ENCODE assay signal across 7 mouse cellular contexts in genomic region chr3:107759929-107760581, GRCm38 (mm10). TPM values are rescaled to one million over a fixed set of nuclear protein-coding genes. Genes with fewer than 3 reads are reported as not detected.
DNase-seq lines count a peak whose midpoint lies in the region; ATAC-seq lines count a peak whose summit lies in the region.

TSS of gene Csf1 (minus strand) at chr3:107760469.

- H3K27ac ChIP-seq in limb, embryonic 11.5 days (replicated peaks; ENCODE audit: low read depth, low read length) = 0 out of 2 replicates have a peak within 1 kb of the TSS, but pooled peaks have one; percentile 53
- peak within 1 kb of the TSS; percentile 82 for H3K27ac ChIP-seq in midbrain, embryonic 13.5 days

- DNase-seq in adrenal gland, adult 2 months = peak; percentile 92
- peak; percentile 80 for DNase-seq in embryo, embryonic 9.5 days (ENCODE audit: extremely low spot score)
- DNase-seq in heart, adult 11 months = peak; percentile 99
- peak; percentile 87 for DNase-seq in kidney, adult 18-20 months
- peak; percentile 81 for DNase-seq in limb, embryonic 11.5 days (ENCODE audit: low spot score)
- DNase-seq in spleen, adult 12 weeks (ENCODE audit: low spot score) = peak; percentile 14

- peak within 1 kb of the TSS; percentile 60 for H3K4me3 ChIP-seq in limb, embryonic 11.5 days (ENCODE audit: low read depth, low read length)
- H3K4me3 ChIP-seq in midbrain, embryonic 13.5 days (replicated peaks) = peak within 1 kb of the TSS; percentile 65

- H3K9me3 ChIP-seq in limb, embryonic 11.5 days (ENCODE audit: control insufficient read depth, low read length) = no peaks in the 10 kb centered on the region
- H3K9me3 ChIP-seq in midbrain, embryonic 13.5 days = no peaks in the 10 kb centered on the region

- peak; percentile 77 for ATAC-seq in limb, embryonic 11.5 days (ENCODE audit: insufficient number of reproducible peaks, low FRiP score, low TSS enrichment, low read depth)
- peak; percentile 88 for ATAC-seq in midbrain, embryonic 13.5 days

- no peaks in the 10 kb centered on the region for H3K36me3 ChIP-seq in limb, embryonic 11.5 days (ENCODE audit: control insufficient read depth, insufficient read depth, low read length)
- no peaks in the 10 kb centered on the region for H3K36me3 ChIP-seq in midbrain, embryonic 13.5 days

- peak within 1 kb of the TSS; percentile 92 for H3K9ac ChIP-seq in limb, embryonic 11.5 days (ENCODE audit: low read length)
- H3K9ac ChIP-seq in midbrain, embryonic 13.5 days (replicated peaks) = peak within 1 kb of the TSS; percentile 82

- WGBS in limb, embryonic 11.5 days = under 1% methylated on average over 56 of the region's 56 CpGs
- WGBS in midbrain, embryonic 13.5 days = under 1% methylated on average over 53 of the region's 56 CpGs

- no peaks in the 10 kb centered on the region for H3K27me3 ChIP-seq in limb, embryonic 11.5 days (ENCODE audit: control insufficient read depth, insufficient read depth, low read length)
- H3K27me3 ChIP-seq in midbrain, embryonic 13.5 days = no peaks in the 10 kb centered on the region

- H3K4me1 ChIP-seq in limb, embryonic 11.5 days (ENCODE audit: control insufficient read depth, insufficient read depth, low read length) = peaks cover 11% of the 10 kb centered on the region
- H3K4me1 ChIP-seq in midbrain, embryonic 13.5 days (replicated peaks) = peaks cover 38% of the 10 kb centered on the region

- H3K4me2 ChIP-seq in limb, embryonic 11.5 days (ENCODE audit: low read depth, severe bottlenecking) = peak within 1 kb of the TSS; percentile 61
- H3K4me2 ChIP-seq in midbrain, embryonic 13.5 days (replicated peaks) = peak within 1 kb of the TSS; percentile 97

RNA-seq across cellular contexts. Expression of gene Csf1, which starts in this region (rescaled TPM):
- total RNA-seq in adrenal gland, adult 2 months (2021) = 10 to 100 TPM; 16.5 to 25.2 TPM
- 21.1 and 23.4 TPM in 2 replicates for polyA plus RNA-seq in adrenal gland, adult 2 months (2012; rRNA removed)
- polyA plus RNA-seq in limb, embryonic 11.5 days (2014; fragmentation: Nextera tagmentation; extraction: Ambion mirVana) = 4.5 and 4.7 TPM in 2 replicates
- polyA plus RNA-seq in midbrain, embryonic 13.5 days (2015; fragmentation: Nextera tagmentation; extraction: Ambion mirVana) = 4.9 and 5.3 TPM in 2 replicates

Comparison
In these comparisons a context has a peak if more than half of its experiments do, and no peak if none do; other contexts are left out.
1. Peak in every context shown above with its lines: DNase-seq, ATAC-seq, H3K4me3 ChIP-seq and H3K27ac ChIP-seq.
2. DNase-seq: peak in every context shown above with its lines; median percentile 99 in heart, adult 11 months; 92 in adrenal gland, adult 2 months; 87 in kidney, adult 18-20 months; 81 in limb, embryonic 11.5 days; 80 in embryo, embryonic 9.5 days; 14 in spleen, adult 12 weeks.